Mouse (Mus musculus) CH12.LX (cell line): ENCODE measurements at regions not wholly inside any gene's neighbourhood (a gene's known extent, or its start where the extent isn't known, plus 50 kb on each side); places are given as distances from the start of the nearest gene placed in this dataset.

Experiments
- DNase-seq: peaks from one replicate; pipeline ENCODE4 v3.0.0-alpha.2; 2013; ENCODE audit errors: extremely low read depth
- H3K27ac ChIP-seq: 2 replicates; pipeline ENCODE4 v1.5.1; 2012; ENCODE audit warnings: low read depth, mild to moderate bottlenecking, control low read depth, moderate library complexity; ENCODE audit not compliant: insufficient read depth
- H3K27me3 ChIP-seq: replicated peaks from 2 replicates; pipeline ENCODE3; 2012; ENCODE audit warnings: inconsistent platforms
- H3K36me3 ChIP-seq, 2 experiments: replicated peaks in 1 of 2; 2 replicates each; pipeline versions ENCODE3 to v1.6.1; 2012; ENCODE audit warnings: inconsistent platforms in 1 of 2, low read length in 1 of 2, mild to moderate bottlenecking in 1 of 2, mixed read lengths in 1 of 2, moderate library complexity in 1 of 2; ENCODE audit not compliant: control insufficient read depth in 1 of 2, insufficient read depth in 1 of 2
- H3K4me1 ChIP-seq, 2 experiments: 2 replicates each; pipeline ENCODE4 v1.6.1; 2012; ENCODE audit warnings: inconsistent platforms in 1 of 2, moderate library complexity in 1 of 2; ENCODE audit not compliant: insufficient read depth in 2 of 2, control insufficient read depth in 1 of 2
- H3K4me2 ChIP-seq: 2 replicates; pipeline ENCODE4 v1.6.1; 2012; ENCODE audit warnings: low read depth, mild to moderate bottlenecking, control low read depth; ENCODE audit not compliant: poor library complexity, insufficient read depth, severe bottlenecking
- H3K4me3 ChIP-seq, 3 experiments: fragments of 150-350 bp in 1 of 3; sonication (generic) in 1 of 3; replicated peaks in 1 of 3; 2 replicates each; pipeline versions ENCODE3 to v1.5.1; 2011 to 2012; ENCODE audit warnings: low read depth in 2 of 3, low read length in 2 of 3, mild to moderate bottlenecking in 2 of 3, moderate library complexity in 2 of 3, control low read depth in 1 of 3, improper control_type of control experiment in 1 of 3, inconsistent platforms in 1 of 3, mixed read lengths in 1 of 3; ENCODE audit not compliant: poor library complexity in 1 of 3
- H3K79me2 ChIP-seq: replicated peaks from 2 replicates; pipeline ENCODE4 v1.6.1; 2012; ENCODE audit warnings: mild to moderate bottlenecking, moderate library complexity; ENCODE audit not compliant: control insufficient read depth, poor library complexity, insufficient read depth, severe bottlenecking; ENCODE audit errors: extremely low read depth
- H3K9ac ChIP-seq: 2 replicates; pipeline ENCODE4 v1.6.1; 2012; ENCODE audit warnings: low read depth, mild to moderate bottlenecking, control low read depth, moderate library complexity; ENCODE audit not compliant: insufficient read depth
- H3K9me3 ChIP-seq: replicated peaks from 2 replicates; pipeline ENCODE3; 2012; ENCODE audit warnings: low read length, inconsistent platforms, mixed read lengths
- BHLHE40 ChIP-seq: IDR thresholded peaks from 2 replicates; pipeline ENCODE4 v1.6.1; 2011; ENCODE audit warnings: mild to moderate bottlenecking, low read depth, low read length, improper control_type of control experiment
- CHD2 ChIP-seq: IDR thresholded peaks from 2 replicates; pipeline ENCODE4 v1.6.1; 2011; ENCODE audit warnings: low read length, improper control_type of control experiment
- EP300 ChIP-seq: IDR thresholded peaks from 2 replicates; pipeline ENCODE4 v1.6.1; 2011; ENCODE audit warnings: low read length, improper control_type of control experiment
- MAFK ChIP-seq: IDR thresholded peaks from 2 replicates; pipeline ENCODE4 v1.6.1; 2011; ENCODE audit warnings: low read length, improper control_type of control experiment; ENCODE audit not compliant: insufficient replicate concordance
- MAZ ChIP-seq: IDR thresholded peaks from 2 replicates; pipeline ENCODE4 v1.6.1; 2012; ENCODE audit warnings: low read depth, mild to moderate bottlenecking, inconsistent platforms, low read length, improper control_type of control experiment, moderate library complexity
- MEF2A ChIP-seq: IDR thresholded peaks from 2 replicates; pipeline ENCODE4 v1.6.1; 2014; ENCODE audit warnings: low read depth, mild to moderate bottlenecking, inconsistent platforms, low read length, improper control_type of control experiment, borderline replicate concordance
- MXI1 ChIP-seq: IDR thresholded peaks from 2 replicates; pipeline ENCODE4 v1.6.1; 2011; ENCODE audit warnings: mild to moderate bottlenecking, low read depth, low read length, improper control_type of control experiment
- PAX5 ChIP-seq: IDR thresholded peaks from 2 replicates; pipeline ENCODE4 v1.6.1; 2012; ENCODE audit warnings: low read length, inconsistent platforms, mixed read lengths
- POLR2AphosphoS2 ChIP-seq: IDR thresholded peaks from 2 replicates; pipeline ENCODE4 v1.6.1; 2011; ENCODE audit warnings: low read depth, low read length, improper control_type of control experiment
- RAD21 ChIP-seq: IDR thresholded peaks from 2 replicates; pipeline ENCODE4 v1.6.1; 2011; ENCODE audit warnings: low read depth, mild to moderate bottlenecking, low read length, improper control_type of control experiment, moderate library complexity
- SMC3 ChIP-seq: IDR thresholded peaks from 2 replicates; pipeline ENCODE4 v1.6.1; 2011; ENCODE audit warnings: low read depth, low read length, improper control_type of control experiment
- TBP ChIP-seq: conservative IDR thresholded peaks from 2 replicates; pipeline ENCODE4 v1.6.1; 2011; ENCODE audit warnings: low read depth, low read length, improper control_type of control experiment
- ZMIZ1 ChIP-seq: IDR thresholded peaks from 2 replicates; pipeline ENCODE4 v1.6.1; 2012; ENCODE audit warnings: low read depth, mild to moderate bottlenecking, inconsistent platforms, low read length, improper control_type of control experiment
- ZNF384 ChIP-seq: IDR thresholded peaks from 2 replicates; pipeline ENCODE4 v1.6.1; 2012; ENCODE audit warnings: low read depth, low read length, improper control_type of control experiment, inconsistent platforms
- dilution Hi-C: fragments of 300-500 bp; cut with MboI; formaldehyde crosslinking; loops from 2 replicates; pipeline ENCODE4 v1.14.3; 2020; ENCODE audit warnings: low sequenced_read_pairs; ENCODE audit not compliant: extremely low pct_unique_long_range_greater_than_20kb, extremely low pct_ligation_motif_present
- in situ Hi-C: fragments of 300-500 bp; cut with MboI; formaldehyde crosslinking; loops from 3 replicates; pipeline ENCODE4 v1.14.3; 2019; ENCODE audit warnings: low sequenced_read_pairs, low pct_ligation_motif_present, low pct_unique_long_range_greater_than_20kb, mixed read lengths

- DNase-seq = no peak
- Histone ChIP-seq H3K4me3 (no peak overlapping the region), H3K4me1 (peaks cover 0 to 2% of the 10 kb centered on the region in 2 experiments; a peak in 2 of 4 replicates), H3K9me3 (no peaks in the 10 kb centered on the region), H3K36me3 (no peaks in the 10 kb centered on the region), H3K27ac (no peak overlapping the region), H3K27me3 (peaks cover 88% of the 10 kb centered on the region), H3K79me2 (no peaks in the 10 kb centered on the region), H3K4me2 (no peak overlapping the region), H3K9ac (no peak overlapping the region)
- in situ Hi-C loops = no loop called here
- dilution Hi-C loops = no loop called here
- TF ChIP-seq MEF2A = no peak
- TF ChIP-seq BHLHE40 = no peak
- TF ChIP-seq ZNF384 = no peak
- TF ChIP-seq EP300 = no peak
- TF ChIP-seq MAFK = no peak
Observed at GRCm38 (mm10) chr16:24157753-24158152, 169.1 kb upstream of the Bcl6 start.

DNA sequence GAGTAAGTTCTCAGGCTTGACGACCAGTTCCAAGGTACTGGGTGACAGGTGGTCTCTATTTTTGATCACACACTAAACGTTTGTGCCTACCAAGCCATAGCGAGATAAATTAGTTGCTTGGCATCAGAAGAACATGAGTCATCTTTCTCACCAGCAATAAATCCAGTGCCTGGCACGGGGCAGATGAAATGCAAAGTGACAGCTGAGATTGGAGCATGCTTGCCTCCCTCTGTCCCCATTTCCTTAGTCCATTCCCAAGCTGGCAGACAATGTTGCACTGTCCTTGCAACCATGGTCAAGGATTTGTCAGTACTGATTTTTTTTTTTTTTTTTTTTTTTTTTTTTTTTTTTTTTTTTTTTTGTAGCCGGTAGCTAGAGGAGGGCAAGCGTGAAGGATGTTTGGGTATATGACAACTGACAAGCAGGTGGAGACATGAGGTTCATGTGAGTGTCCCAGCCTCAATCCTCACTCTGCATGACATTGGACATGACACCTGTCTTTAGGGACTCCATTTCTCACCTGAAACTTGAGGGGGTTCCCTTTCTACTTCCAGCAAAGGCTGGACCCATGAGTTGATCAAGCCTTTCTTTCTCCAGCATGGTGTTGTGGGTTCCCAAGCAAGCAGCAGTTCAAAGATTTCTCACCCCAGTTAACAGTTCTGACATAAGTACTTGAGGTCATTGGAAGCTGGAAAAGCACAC, 168.2 kb upstream of the Bcl6 start:
- no peak for TF ChIP-seq CHD2
- TF ChIP-seq RAD21 = no peak
- TF ChIP-seq ZNF384 = peak; percentile 79
- no peak overlapping the region for H3K4me2 ChIP-seq
- H3K4me3 ChIP-seq = no peak overlapping the region
- in situ Hi-C loops (no loop called here), dilution Hi-C loops (no loop called here)
- H3K9me3 ChIP-seq = no peaks in the 10 kb centered on the region
- no peak for DNase-seq
- peaks cover 0 to 10% of the 10 kb centered on the region in 2 experiments; a peak in 3 of 4 replicates for H3K4me1 ChIP-seq
- no peaks in the 10 kb centered on the region for H3K36me3 ChIP-seq
- H3K79me2 ChIP-seq = no peaks in the 10 kb centered on the region
- H3K27me3 ChIP-seq = peaks cover 86% of the 10 kb centered on the region
- H3K9ac ChIP-seq = no peak overlapping the region
- no peak overlapping the region for H3K27ac ChIP-seq

- Histone ChIP-seq H3K79me2 (no peaks in the 10 kb centered on the region), H3K4me3 (no peak overlapping the region), H3K27me3 (peaks cover 78% of the 10 kb centered on the region), H3K4me2 (no peak overlapping the region), H3K4me1 (peaks cover 5 to 28% of the 10 kb centered on the region in 2 experiments; a peak in 3 of 4 replicates), H3K27ac (no peak overlapping the region), H3K36me3 (no peaks in the 10 kb centered on the region), H3K9ac (no peak overlapping the region), H3K9me3 (no peaks in the 10 kb centered on the region)
- in situ Hi-C loops = no loop called here
- dilution Hi-C loops = no loop called here
- DNase-seq = no peak
- TF ChIP-seq MXI1 (no peak), SMC3 (no peak), ZNF384 (no peak), TBP (no peak), ZMIZ1 (no peak), MAZ (no peak), PAX5 (no peak), POLR2AphosphoS2 (no peak)
Observed at GRCm38 (mm10) chr16:24154816-24155357, 166.2 kb upstream of the Bcl6 start.
